Mouse (Mus musculus) cerebellum, adult 2 months (tissue): ENCODE results near the gene Dmrtc2.

Source experiments
- CTCF ChIP-seq: fragments of 200-500 bp; IDR thresholded peaks from 2 replicates; pipeline ENCODE4 v1.5.1; 2011; ENCODE audit warnings: low read depth, mild to moderate bottlenecking, control low read depth, low read length, moderate library complexity, borderline replicate concordance; ENCODE audit not compliant: insufficient read depth
- POLR2A ChIP-seq: fragments of 200-500 bp; IDR thresholded peaks from 2 replicates; pipeline ENCODE4 v1.6.1; 2011; ENCODE audit warnings: low read length, control low read depth, borderline replicate concordance; ENCODE audit not compliant: insufficient read depth

DNA sequence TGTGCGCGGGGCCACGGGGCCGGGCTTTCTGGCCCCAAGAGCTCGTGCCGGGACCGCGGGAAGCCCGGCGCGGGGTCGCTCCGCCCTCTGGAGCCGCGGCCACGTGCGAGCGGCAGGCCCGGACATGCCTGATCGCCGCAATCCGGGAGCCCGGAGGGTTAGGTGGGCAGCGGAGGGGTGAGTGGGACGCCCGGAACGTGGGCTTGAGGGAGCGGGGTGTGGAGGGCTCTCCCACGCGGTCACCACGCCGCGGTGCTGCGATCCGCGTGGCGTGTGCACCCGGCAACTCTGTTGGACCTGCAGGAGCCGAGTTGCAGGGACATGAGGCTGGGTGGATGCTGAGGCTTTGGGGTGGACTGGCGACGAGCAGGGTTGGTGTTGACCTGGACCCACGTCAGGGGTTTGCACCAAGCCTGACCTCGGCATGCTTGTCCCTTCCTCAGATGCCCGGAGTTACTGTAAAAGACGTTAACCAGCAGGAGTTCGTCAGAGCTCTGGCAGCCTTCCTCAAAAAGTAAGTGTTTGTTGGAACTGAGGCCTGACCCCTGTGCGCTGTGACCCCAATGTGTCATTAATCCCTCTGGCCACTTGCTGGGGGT is 14.9 kb downstream of the Dmrtc2 start:
- TF ChIP-seq CTCF (no peak), POLR2A (no peak)
